Mouse (Mus musculus): ENCODE measurements around the gene Gm1043. TPM values are rescaled to one million over a fixed set of nuclear protein-coding genes. Genes with fewer than 3 reads are reported as not detected.

Gene Gm1043
- polyA plus RNA-seq, 1 experiment = not detected

DNA sequence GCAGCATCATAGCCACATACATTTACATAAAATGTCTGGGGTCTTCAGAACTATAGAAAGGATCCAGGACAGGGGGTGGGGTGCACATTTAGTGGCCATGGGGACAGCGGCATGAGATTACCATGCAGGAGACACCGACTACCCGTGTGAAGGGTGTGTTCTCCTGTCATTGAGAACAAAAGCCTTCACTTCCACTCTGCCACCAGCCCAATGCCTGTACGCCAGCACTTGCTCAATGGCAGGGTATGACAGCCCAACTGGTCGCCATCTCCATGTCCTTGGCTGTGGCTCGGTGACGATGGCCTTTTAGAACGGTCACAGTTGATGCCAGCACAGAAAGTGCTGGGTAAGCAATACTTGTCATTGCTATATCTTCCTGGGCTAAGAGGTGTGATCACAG is 111.0 kb downstream of the Gm1043 start:
- no peak for TF ChIP-seq FOSL1 (IDR thresholded peaks at IDR 0.05; ENCODE audit: insufficient read depth, low read length, poor library complexity, severe bottlenecking)
- TF ChIP-seq MAX (IDR thresholded peaks at IDR 0.05) = no peak
- no peak for TF ChIP-seq CTCF (IDR thresholded peaks at IDR 0.05; ENCODE audit: control insufficient read depth, insufficient read depth, insufficient read length)
- no peak for TF ChIP-seq CEBPB (IDR thresholded peaks at IDR 0.05; ENCODE audit: low read depth)
- no peak for TF ChIP-seq USF1 (IDR thresholded peaks at IDR 0.05; ENCODE audit: low read depth)
- no peak for TF ChIP-seq MYOG (IDR thresholded peaks at IDR 0.05; ENCODE audit: control insufficient read depth, extremely low read depth, insufficient read length)
- TF ChIP-seq MYOD1 (IDR thresholded peaks at IDR 0.05; ENCODE audit: control insufficient read depth, insufficient read length, low read depth) = no peak
- Histone ChIP-seq H3K79me3 (ENCODE audit: low read depth) (no peaks in the 10 kb centered on the region), H3K4me3 (ENCODE audit: insufficient read depth, poor library complexity, severe bottlenecking) (no peak overlapping the region)

GRCm38 (mm10) chr5:37196666-37197250 is 111.6 kb downstream of the Gm1043 start:
- H3K4me3 ChIP-seq (ENCODE audit: insufficient read depth, poor library complexity, severe bottlenecking) = no peak overlapping the region
- no peak overlapping the region for H3ac ChIP-seq (ENCODE audit: control insufficient read depth, insufficient read length, low read depth)
- no peaks in the 10 kb centered on the region for H3K79me3 ChIP-seq (ENCODE audit: low read depth)
- H3K27me3 ChIP-seq (ENCODE audit: control insufficient read depth, insufficient read depth, insufficient read length) = peaks cover 36% of the 10 kb centered on the region
- no peaks in the 10 kb centered on the region for H3K36me3 ChIP-seq (ENCODE audit: control insufficient read depth, insufficient read depth)
- TF ChIP-seq FOSL1 (IDR thresholded peaks at IDR 0.05; ENCODE audit: insufficient read depth, low read length, poor library complexity, severe bottlenecking) (no peak), CTCF (IDR thresholded peaks at IDR 0.05; ENCODE audit: control insufficient read depth, insufficient read depth, insufficient read length) (no peak), MAX (IDR thresholded peaks at IDR 0.05) (no peak), CEBPB (IDR thresholded peaks at IDR 0.05; ENCODE audit: low read depth) (no peak), MYOD1 (IDR thresholded peaks at IDR 0.05; ENCODE audit: control insufficient read depth, insufficient read length, low read depth) (no peak), USF1 (IDR thresholded peaks at IDR 0.05; ENCODE audit: low read depth) (no peak), MYOG (IDR thresholded peaks at IDR 0.05; ENCODE audit: control insufficient read depth, extremely low read depth, insufficient read length) (no peak)
- no peaks in the 10 kb centered on the region for H3K79me2 ChIP-seq (ENCODE audit: control insufficient read depth, insufficient read depth)

More for the DNA sequence above, 111.0 kb downstream of the Gm1043 start:
- H3K27me3 ChIP-seq (ENCODE audit: control insufficient read depth, insufficient read depth, insufficient read length) = peaks cover 36% of the 10 kb centered on the region
- H3ac ChIP-seq (ENCODE audit: control insufficient read depth, insufficient read length, low read depth) = no peak overlapping the region
- H3K79me2 ChIP-seq (ENCODE audit: control insufficient read depth, insufficient read depth) = no peaks in the 10 kb centered on the region
- H3K36me3 ChIP-seq (ENCODE audit: control insufficient read depth, insufficient read depth) = no peaks in the 10 kb centered on the region

DNA sequence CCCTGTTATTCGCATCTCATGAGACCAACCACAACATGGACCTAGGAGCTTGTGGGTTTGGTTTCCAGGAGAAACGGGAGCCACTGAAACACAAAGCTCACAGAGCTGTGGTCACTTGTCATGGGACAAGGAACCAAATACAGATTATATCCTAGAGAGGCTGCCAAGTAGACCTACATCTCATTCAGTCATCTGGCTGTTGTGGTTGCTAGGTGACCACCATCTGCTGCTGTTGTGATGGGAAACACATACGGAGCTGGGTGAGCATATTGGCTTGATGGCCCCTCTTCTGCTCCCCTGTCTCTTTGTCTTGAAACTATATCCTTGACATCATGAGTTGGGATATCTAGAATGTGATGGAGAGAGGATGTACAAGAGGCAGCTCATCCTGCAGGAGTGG is 112.3 kb downstream of the Gm1043 start:
- H3K4me3 ChIP-seq (ENCODE audit: insufficient read depth, poor library complexity, severe bottlenecking) = no peak overlapping the region
- no peak for TF ChIP-seq MYOD1 (IDR thresholded peaks at IDR 0.05; ENCODE audit: control insufficient read depth, insufficient read length, low read depth)
- TF ChIP-seq USF1 (IDR thresholded peaks at IDR 0.05; ENCODE audit: low read depth) = no peak
- TF ChIP-seq CEBPB (IDR thresholded peaks at IDR 0.05; ENCODE audit: low read depth) = no peak
- H3K79me2 ChIP-seq (ENCODE audit: control insufficient read depth, insufficient read depth) = no peaks in the 10 kb centered on the region
- H3ac ChIP-seq (ENCODE audit: control insufficient read depth, insufficient read length, low read depth) = no peak overlapping the region
- H3K36me3 ChIP-seq (ENCODE audit: control insufficient read depth, insufficient read depth) = no peaks in the 10 kb centered on the region
- no peaks in the 10 kb centered on the region for H3K79me3 ChIP-seq (ENCODE audit: low read depth)
- H3K27me3 ChIP-seq (ENCODE audit: control insufficient read depth, insufficient read depth, insufficient read length) = peaks cover 30% of the 10 kb centered on the region

DNA sequence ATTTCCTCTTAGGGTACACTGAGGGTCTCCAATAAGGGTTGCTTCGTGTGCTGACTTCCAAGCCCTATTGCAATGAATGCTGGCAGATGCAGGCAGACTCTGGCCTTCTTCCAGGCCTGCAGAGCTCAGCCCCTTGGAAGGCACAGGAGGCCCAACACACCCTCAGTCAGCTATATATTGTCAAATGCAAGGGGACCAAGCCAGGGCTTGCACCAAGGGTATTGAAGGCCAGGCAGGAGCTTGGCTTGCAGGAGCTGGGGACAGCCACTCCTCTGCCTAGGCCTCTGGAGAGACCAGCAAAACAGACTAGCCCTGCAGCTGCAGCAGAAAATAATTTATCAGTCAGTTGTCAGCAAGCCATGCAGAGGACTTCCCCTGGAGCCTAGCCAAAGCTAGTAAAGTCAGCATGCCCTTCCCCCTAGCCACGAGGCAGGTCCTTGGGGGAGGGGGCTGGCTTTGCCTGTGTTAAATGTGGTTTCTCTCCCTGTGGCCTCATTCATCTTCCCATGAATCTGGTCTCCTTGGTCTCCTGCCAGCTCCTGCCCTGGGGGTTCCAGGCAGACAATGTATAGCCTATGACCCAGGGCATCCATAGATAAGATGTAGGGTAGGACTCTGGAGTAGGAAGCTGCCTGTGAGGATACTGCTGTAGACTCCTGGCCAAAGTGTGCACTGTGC is 113.0 kb downstream of the Gm1043 start:
- no peak overlapping the region for H3ac ChIP-seq (ENCODE audit: control insufficient read depth, insufficient read length, low read depth)
- H3K79me2 ChIP-seq (ENCODE audit: control insufficient read depth, insufficient read depth) = no peaks in the 10 kb centered on the region
- TF ChIP-seq MYOD1 (IDR thresholded peaks at IDR 0.05; ENCODE audit: control insufficient read depth, insufficient read length, low read depth) = no peak
- no peak for TF ChIP-seq USF1 (IDR thresholded peaks at IDR 0.05; ENCODE audit: low read depth)
- TF ChIP-seq CTCF (IDR thresholded peaks at IDR 0.05; ENCODE audit: control insufficient read depth, insufficient read depth, insufficient read length) = no peak
- TF ChIP-seq MYOG (IDR thresholded peaks at IDR 0.05; ENCODE audit: control insufficient read depth, extremely low read depth, insufficient read length) = no peak
- no peak for TF ChIP-seq FOSL1 (IDR thresholded peaks at IDR 0.05; ENCODE audit: insufficient read depth, low read length, poor library complexity, severe bottlenecking)
- no peak for TF ChIP-seq CEBPB (IDR thresholded peaks at IDR 0.05; ENCODE audit: low read depth)
- no peak for TF ChIP-seq MAX (IDR thresholded peaks at IDR 0.05)
- H3K4me3 ChIP-seq (ENCODE audit: insufficient read depth, poor library complexity, severe bottlenecking) = no peak overlapping the region
- no peaks in the 10 kb centered on the region for H3K79me3 ChIP-seq (ENCODE audit: low read depth)
- H3K36me3 ChIP-seq (ENCODE audit: control insufficient read depth, insufficient read depth) = no peaks in the 10 kb centered on the region
- H3K27me3 ChIP-seq (ENCODE audit: control insufficient read depth, insufficient read depth, insufficient read length) = peaks cover 26% of the 10 kb centered on the region

DNA sequence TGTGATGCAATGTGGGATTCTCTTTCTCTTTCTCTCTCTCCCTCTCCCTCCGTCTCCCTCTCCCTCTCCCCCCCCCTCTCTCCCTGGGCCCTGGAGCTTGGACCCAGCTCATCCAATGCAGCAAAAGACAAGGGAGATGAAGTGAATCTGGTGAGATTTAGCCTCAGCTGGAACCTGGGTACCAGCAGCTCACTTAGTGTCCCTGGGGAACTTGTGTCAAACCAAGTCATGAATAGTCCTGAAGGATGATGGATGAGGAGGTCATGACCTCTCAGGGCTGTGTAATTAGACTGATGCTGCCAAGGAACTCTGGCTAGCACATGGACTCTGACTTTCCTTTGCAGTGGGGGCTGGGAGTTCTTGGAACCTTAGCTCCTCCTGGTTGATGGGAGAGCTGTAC is 117.1 kb downstream of the Gm1043 start:
- Histone ChIP-seq H3K79me2 (ENCODE audit: control insufficient read depth, insufficient read depth) (no peaks in the 10 kb centered on the region), H3K27me3 (ENCODE audit: control insufficient read depth, insufficient read depth, insufficient read length) (peaks cover 10% of the 10 kb centered on the region), H3K79me3 (ENCODE audit: low read depth) (no peaks in the 10 kb centered on the region), H3K36me3 (ENCODE audit: control insufficient read depth, insufficient read depth) (no peaks in the 10 kb centered on the region), H3ac (ENCODE audit: control insufficient read depth, insufficient read length, low read depth) (no peak overlapping the region), H3K4me3 (ENCODE audit: insufficient read depth, poor library complexity, severe bottlenecking) (no peak overlapping the region)
- TF ChIP-seq USF1 (IDR thresholded peaks at IDR 0.05; ENCODE audit: low read depth) (no peak), CTCF (IDR thresholded peaks at IDR 0.05; ENCODE audit: control insufficient read depth, insufficient read depth, insufficient read length) (no peak), MYOG (IDR thresholded peaks at IDR 0.05; ENCODE audit: control insufficient read depth, extremely low read depth, insufficient read length) (no peak)

- no peak for TF ChIP-seq FOSL1 (IDR thresholded peaks at IDR 0.05; ENCODE audit: insufficient read depth, low read length, poor library complexity, severe bottlenecking)
- no peak for TF ChIP-seq CTCF (IDR thresholded peaks at IDR 0.05; ENCODE audit: control insufficient read depth, insufficient read depth, insufficient read length)
- TF ChIP-seq MAX (IDR thresholded peaks at IDR 0.05) = no peak
- TF ChIP-seq MYOG (IDR thresholded peaks at IDR 0.05; ENCODE audit: control insufficient read depth, extremely low read depth, insufficient read length) = no peak
- TF ChIP-seq CEBPB (IDR thresholded peaks at IDR 0.05; ENCODE audit: low read depth) = no peak
- no peak for TF ChIP-seq USF1 (IDR thresholded peaks at IDR 0.05; ENCODE audit: low read depth)
- TF ChIP-seq MYOD1 (IDR thresholded peaks at IDR 0.05; ENCODE audit: control insufficient read depth, insufficient read length, low read depth) = no peak
- no peaks in the 10 kb centered on the region for H3K79me2 ChIP-seq (ENCODE audit: control insufficient read depth, insufficient read depth)
- no peaks in the 10 kb centered on the region for H3K79me3 ChIP-seq (ENCODE audit: low read depth)
- peaks cover 13% of the 10 kb centered on the region for H3K27me3 ChIP-seq (ENCODE audit: control insufficient read depth, insufficient read depth, insufficient read length)
- no peak overlapping the region for H3K4me3 ChIP-seq (ENCODE audit: insufficient read depth, poor library complexity, severe bottlenecking)
- no peaks in the 10 kb centered on the region for H3K36me3 ChIP-seq (ENCODE audit: control insufficient read depth, insufficient read depth)
- H3ac ChIP-seq (ENCODE audit: control insufficient read depth, insufficient read length, low read depth) = no peak overlapping the region
These were observed 119.7 kb downstream of the Gm1043 start for GRCm38 (mm10) chr5:37204886-37205285.

All from C2C12 (cell line).